7 mouse cellular contexts compared by ENCODE assay signal in genomic region chr9:107701594-107701993, GRCm38 (mm10). TPM values are rescaled to one million over a fixed set of nuclear protein-coding genes. Genes with fewer than 3 reads are reported as not detected.
DNase-seq lines count a peak whose midpoint lies in the region.

No protein-coding gene starts in this region.

- DNase-seq in adrenal gland, adult 8-10 months: peak; percentile 72
- DNase-seq in cerebellum, adult 9-11 months: peak; percentile 90
- peak; percentile 55 to 73 for DNase-seq in heart, adult 9 months (ENCODE audit: low spot score in 2 of 2)
- DNase-seq in kidney, postnatal 10 days: peak; percentile 88
- peak; percentile 90 to 95 for DNase-seq in lung, adult 18-20 months
- peak; percentile 76 for DNase-seq in right cerebral cortex, postnatal 25 days
- DNase-seq in embryo, embryonic 10.5 days (ENCODE audit: low spot score): no peak

RNA-seq across cellular contexts. Expression of gene Sema3f, which starts 8.7 kb away (rescaled TPM):
- 10 to 100 TPM; 25.0 to 41.2 (median 29.8) TPM for total RNA-seq in adrenal gland, adult 8-10 months (2022)

RNA-seq across cellular contexts. Expression of gene Gnat1, which starts 22.1 kb away (rescaled TPM):
- total RNA-seq in adrenal gland, adult 8-10 months (2022): under 1 TPM in 1 of 4 experiments, not detected in 3; 0.74 TPM

RNA-seq across cellular contexts. Expression of gene Slc38a3, which starts 32.3 kb away (rescaled TPM):
- total RNA-seq in adrenal gland, adult 8-10 months (2022): 1 to 10 TPM in 1 of 4 experiments, under 1 TPM in 3; 0.31 to 2.2 (median 0.74) TPM
